Mouse (Mus musculus) cerebellum, adult 9-10 months (tissue): ENCODE measurements at regions not wholly inside any gene's neighbourhood (a gene's known extent, or its start where the extent isn't known, plus 50 kb on each side); places are given as distances from the start of the nearest gene placed in this dataset.

Source experiments
- DNase-seq: peaks from one replicate; pipeline ENCODE4 v3.0.0; 2022

DNA sequence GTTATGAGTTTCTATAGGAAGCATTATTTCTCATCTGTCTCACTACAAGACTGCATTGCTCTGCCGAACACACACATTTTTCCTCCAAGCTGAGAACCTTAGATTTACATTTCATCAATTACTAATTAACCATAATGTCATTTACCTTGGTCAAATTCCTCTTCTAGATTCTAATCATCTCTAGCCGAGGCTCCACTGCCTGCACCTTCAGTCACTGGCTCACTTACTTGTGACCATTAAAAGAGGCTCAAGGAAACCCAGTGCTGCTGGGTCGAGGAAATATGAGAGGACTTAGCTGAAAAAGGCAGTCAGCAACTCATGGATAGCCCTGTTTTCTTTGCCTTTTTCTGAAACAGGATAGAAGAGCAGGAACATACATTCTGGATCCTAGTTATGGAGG, 103.4 kb upstream of the Cited2 start:
- no peak for DNase-seq

DNA sequence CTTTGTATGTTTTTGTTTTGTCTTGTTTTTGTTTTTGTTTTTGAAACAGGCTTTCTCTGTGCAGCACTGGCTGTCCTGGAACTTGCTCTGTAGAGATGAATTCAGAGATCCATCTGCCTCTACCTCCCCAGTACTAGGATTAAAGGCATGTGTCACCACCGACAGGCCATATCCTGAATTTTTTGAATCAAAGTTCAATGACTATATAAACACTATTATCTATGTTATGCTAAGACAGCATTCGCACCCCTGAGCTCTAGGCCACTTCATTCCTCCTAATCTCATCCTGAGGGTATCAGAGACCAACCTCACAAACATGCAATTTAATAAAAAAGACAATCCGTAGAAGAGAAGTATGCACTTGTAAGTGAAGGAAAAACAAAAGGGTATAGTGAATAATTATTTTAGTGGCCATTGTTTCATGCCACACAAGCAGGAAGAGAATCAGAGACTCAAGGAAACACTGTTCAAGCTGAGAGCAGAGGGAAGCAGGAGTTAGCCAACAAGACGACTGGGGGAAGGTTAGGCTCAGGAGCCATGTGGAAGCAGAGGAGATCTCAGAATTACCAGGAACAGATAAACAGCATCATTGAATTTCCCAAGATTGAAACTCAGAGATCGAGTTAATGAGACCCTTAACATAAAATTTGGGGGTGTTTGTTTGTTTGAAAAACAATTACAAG, 101.2 kb upstream of the Cited2 start:
- DNase-seq, result no peak

DNA sequence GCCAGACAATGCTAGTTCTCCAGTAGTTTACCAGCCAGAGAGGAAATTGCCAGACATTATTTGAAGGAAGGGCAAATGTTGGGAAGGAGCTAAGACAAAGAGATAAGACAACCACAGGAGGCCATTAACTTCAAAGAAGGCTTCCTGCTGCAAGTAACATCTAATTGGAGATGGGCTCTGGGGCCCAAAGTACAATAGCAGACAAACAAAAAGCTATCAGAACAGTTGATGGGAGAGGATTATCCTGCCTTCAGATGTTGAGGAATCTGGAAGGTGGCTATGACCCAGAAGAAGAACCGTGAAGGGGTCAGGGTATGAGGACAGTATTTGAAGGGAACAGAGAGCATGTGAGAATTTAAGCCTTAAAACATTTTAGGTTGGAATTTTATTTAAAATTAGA, 100.2 kb upstream of the Cited2 start:
- no peak for DNase-seq

DNA sequence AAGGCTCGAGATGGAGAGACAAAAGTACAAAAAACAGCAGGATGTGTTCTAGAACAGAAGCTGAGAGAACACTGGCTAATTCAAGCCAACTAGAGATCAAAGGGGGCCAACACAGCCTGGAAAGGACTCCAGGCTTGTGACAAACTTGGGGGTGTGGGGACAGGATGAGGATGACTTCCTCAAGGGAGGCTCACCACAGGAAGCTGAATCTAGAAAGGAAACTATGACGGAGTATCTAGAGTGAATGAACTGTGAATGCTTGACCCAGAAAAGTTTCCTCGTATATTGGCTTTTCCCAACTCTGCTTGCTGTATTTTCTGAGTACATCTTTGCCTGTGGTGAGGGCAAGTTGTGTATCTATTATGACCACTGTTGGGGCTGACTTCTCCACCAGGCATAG, 93.3 kb upstream of the Cited2 start:
- no peak for DNase-seq

GRCm38 (mm10) chr10:17630861-17631581, 92.0 kb upstream of the Cited2 start:
- DNase-seq, result no peak

GRCm38 (mm10) chr10:17631817-17632216, 91.2 kb upstream of the Cited2 start:
- no peak for DNase-seq

DNA sequence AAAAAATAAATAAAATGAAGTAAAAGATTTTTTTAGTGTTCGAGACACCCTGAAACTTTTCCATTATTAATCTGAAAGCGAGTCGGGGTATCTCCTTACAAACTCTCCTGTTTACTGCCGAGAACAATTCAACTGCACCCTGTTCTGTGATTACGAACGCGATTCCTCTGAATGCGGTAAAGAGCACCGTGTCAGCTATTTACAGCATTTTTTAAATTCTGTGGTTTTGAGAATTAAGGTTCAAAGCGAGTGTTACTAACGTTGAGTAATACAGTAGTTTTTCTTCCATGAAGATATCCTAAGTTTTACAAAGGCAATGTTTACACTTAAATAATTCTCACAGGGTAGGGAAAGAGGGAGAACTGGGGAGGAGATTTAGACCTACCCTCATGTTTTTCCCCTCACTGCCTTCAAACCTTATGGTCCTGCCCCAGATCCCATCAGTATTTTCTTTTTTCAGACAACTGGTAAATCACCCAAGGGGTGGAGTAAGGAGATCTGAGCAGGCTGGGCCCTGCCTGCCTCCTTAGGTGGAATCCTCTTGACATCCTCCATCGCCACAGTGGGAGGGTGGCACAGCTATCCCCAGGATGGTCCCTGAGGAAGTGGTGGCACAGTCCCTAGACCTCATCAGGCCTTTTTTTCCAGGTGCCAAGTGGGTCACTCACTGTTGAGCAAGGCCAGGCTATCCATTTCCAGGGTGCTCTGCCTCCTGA, 89.9 kb upstream of the Cited2 start:
- DNase-seq, result no peak

- no peak for DNase-seq
Measured at GRCm38 (mm10) chr10:17645363-17645762, 77.7 kb upstream of the Cited2 start.

DNA sequence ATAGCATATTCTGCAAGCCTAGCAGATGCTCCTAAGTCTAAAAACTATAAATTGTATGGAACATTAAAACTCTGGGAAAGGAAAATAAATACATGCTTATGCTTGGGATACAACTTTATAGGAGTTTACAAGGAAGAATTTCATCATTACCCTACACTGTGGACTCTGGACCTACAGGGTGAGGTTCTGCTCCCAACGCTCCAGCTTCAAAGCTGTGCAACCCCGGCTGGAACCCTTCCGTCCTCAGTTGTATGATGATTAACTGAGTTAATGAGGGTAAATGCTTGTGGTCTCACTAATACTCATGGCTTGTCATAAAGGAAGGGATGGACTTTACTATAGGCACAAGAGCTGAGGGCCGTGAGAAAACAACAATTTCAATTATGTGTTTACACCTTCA, 76.6 kb upstream of the Cited2 start:
- no peak for DNase-seq

GRCm38 (mm10) chr10:17648077-17648476, 74.9 kb upstream of the Cited2 start:
- DNase-seq, result no peak

- no peak for DNase-seq
Measured at GRCm38 (mm10) chr10:17650997-17651750, 71.8 kb upstream of the Cited2 start.

DNA sequence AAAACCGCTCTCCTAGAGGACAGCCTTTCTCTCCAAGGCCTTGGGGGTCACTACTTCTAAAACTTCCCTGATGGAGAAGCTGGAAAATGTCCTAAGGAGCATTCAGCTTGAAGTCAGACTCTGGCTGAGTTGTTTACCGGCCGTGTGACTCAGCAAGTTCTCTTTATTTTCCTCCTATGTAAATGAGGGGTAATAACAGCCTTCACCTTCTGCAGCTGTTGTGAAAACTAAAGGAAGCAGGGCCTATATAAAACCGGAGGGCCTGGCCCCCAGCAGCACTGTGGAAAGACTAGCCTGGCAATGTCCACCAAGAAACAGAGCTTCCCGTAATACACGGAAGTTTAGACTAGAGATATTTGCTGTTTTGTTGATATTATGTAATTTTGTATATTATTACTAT, 69.7 kb upstream of the Cited2 start:
- no peak for DNase-seq

- no peak for DNase-seq
Measured at GRCm38 (mm10) chr10:17653785-17654184, 69.2 kb upstream of the Cited2 start.

GRCm38 (mm10) chr10:17654308-17654858, 68.6 kb upstream of the Cited2 start:
- no peak for DNase-seq

DNA sequence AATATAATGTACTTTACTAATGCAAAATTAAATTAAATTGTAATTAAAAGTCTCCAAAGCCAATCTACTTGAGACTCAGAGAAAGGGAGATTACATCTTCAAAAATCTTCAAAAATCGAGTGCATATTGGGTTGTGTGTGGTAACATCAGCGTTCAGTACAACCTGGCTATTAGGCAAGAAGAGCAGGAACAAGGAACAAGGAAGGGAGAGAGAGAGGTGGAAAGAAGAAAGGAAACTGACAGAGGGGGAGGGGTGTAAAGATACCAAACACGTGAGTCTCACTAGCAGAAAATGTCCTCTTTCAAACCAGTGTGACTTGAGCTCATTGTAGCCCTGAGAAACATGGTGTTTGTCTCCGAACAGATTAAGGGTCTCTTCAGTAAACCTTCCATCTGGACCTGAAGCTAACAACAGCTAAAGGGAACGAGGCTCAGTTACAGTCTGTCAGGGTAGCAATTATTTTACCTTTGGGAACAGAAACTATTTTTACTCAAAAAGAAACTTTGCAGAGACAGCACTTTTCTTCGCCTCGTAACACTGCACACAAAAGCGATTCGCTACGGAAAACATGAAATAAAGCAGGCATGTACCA, 67.5 kb upstream of the Cited2 start:
- DNase-seq, result no peak

- no peak for DNase-seq
Measured at GRCm38 (mm10) chr10:17656305-17656704, 66.7 kb upstream of the Cited2 start.

DNA sequence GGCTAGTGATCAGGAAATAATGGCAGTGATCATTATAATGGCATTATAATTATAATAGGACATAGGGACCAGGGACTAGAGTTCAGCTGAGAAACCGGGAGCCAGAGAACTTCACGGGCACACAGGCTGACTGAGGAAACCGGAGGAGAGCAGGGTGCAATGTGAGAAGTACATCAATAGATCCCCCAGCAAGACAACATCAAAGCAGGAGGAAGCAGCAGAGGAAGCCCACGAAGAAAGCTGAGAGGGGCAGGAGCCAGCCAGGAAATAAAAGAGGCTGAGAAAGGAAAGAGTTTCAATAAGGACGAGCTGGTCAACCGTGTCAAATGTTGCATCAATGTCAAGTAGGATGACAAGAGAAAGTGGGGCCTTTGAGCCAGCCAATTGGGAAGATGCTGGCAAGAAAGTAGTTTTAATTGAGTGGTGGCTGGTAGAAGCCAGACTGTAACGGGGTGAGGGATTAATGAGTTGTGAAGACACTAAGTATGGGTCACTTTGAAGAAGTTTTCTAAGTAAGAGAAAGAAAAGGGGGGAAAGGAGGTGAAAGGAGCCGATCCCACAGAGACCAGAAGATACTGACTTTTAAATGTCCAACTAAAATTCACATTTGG, 66.0 kb upstream of the Cited2 start:
- no peak for DNase-seq

DNA sequence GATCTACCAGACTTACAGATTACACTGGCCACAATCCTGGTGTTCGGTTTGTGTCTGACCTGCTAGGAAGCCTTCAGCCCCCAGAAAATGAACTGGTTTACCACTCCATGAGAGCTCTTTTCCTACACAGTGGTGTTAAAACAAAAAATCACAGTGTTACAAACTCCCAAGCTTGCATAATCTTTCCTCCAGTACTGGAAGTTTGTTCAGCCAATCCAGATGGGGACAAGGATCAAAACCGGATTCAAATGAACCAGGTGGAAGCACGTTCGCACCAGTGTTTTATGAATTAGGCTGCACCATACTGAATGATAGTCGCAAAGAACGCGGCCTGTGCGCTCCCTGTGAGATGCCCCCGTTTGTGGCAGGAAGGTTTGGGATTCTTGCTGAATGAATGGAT, 63.4 kb upstream of the Cited2 start:
- no peak for DNase-seq

DNA sequence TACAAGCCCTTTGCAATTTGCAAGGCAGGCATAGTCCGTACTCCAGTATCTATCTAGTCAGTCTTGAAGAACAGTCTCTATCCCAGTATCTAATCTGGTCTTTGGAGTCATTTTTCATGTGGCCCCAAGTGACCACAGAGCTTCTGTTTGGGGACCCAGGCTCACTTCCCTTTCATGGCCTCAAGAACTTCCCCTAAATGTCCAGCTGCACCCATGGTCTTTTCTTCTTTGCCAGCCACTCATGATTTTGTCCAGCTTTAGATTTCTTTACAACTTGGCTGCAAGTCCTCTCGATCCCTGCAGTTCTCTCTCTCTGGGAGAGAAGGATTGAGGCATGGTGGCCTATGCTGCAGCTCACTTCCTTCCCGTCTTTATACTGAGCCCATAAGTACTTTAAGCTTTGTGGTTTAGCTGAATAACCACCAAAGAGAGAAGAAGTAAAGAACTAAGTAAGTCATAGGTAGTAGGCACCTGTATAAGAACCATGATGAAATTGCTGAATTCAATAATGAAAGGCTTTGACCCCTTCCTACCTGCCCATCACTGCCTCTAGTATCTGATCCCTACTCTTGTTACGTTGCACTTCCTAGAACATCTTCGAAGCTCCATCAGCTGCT, 62.1 kb upstream of the Cited2 start:
- no peak for DNase-seq

DNA sequence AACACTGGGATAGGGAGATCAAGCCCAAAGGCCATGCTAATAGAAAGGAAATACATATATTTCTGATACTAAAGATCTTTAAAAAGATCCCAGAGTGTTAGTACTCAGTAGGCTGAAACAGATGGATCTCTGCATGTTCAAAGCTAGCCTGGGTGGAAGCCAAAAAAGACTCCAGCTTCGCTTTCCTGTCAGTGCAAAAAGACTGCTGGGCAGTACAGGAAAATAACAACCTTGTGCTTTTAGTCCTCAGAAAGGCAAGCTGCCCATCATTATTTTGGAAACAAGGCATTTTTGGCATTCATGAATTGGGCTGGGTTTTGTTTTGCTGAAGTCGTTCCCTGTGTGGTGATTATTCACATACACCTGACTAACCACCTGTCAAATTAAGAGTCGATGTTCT, 56.9 kb upstream of the Cited2 start:
- peak; percentile 42 for DNase-seq

GRCm38 (mm10) chr10:17669401-17669800, 53.6 kb upstream of the Cited2 start:
- no peak for DNase-seq
